Mouse (Mus musculus) heart, postnatal 0 days (tissue): ENCODE data around the gene Ubash3b.

Experiments used
- CTCF ChIP-seq: IDR thresholded peaks from 2 replicates; pipeline ENCODE4 v1.5.1; 2016; ENCODE audit warnings: antibody characterized with exemption, control low read depth, low read depth
- EP300 ChIP-seq: IDR thresholded peaks from 2 replicates; pipeline ENCODE4 v1.6.1; 2016; ENCODE audit warnings: antibody characterized with exemption, low read depth

- TF ChIP-seq CTCF: no peak
- no peak for TF ChIP-seq EP300
These were observed 11.7 kb upstream of the Ubash3b start for GRCm38 (mm10) chr9:41173158-41173557.
